Mouse (Mus musculus): ENCODE measurements around the gene Tmigd3.

DNA sequence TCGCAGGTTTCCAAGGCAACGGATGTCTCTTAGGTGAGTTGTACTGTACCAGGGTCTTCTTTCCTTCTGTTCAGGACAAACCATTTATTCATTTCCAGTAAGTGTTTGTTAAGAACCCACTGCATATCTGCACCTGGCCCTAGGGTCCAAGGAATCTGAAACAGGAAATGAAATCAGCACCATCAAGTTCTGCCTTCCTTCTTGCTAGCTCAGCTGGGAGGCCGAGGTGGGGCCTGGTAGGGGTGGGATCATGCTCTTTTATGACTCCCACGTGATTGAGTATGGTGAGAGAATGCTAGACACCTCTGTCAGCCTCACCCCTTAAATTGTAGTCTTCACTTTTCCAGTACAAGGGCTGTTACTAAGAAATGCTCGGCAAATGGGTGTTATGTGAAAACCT lies 13.2 kb upstream of the Tmigd3 start:
- TF ChIP-seq CTCF (IDR thresholded peaks at IDR 0.05; ENCODE audit: borderline replicate concordance, extremely low read depth, insufficient read depth, insufficient read length) (no peak), POLR2A (IDR thresholded peaks at IDR 0.05; ENCODE audit: borderline replicate concordance, extremely low read depth, insufficient read depth, insufficient read length, poor library complexity, severe bottlenecking) (no peak)

All from brain, embryonic 14.5 days (tissue).